Mouse (Mus musculus) embryonic fibroblast, embryonic 13.5 days (primary cell): ENCODE data around the gene Gm10153.
"Not testable (repeated sequence)": the region's sequence is repeated elsewhere in the genome, so short reads cannot be mapped to it uniquely, and the experiment has no call there.

Experiments used
- CTCF ChIP-seq: IDR thresholded peaks from 2 replicates; pipeline ENCODE4 v1.5.1; 2011; ENCODE audit warnings: mild to moderate bottlenecking, control low read depth, low read length, moderate library complexity, borderline replicate concordance; ENCODE audit not compliant: insufficient read depth
- POLR2A ChIP-seq: IDR thresholded peaks from 2 replicates; pipeline ENCODE4 v1.6.1; 2011; ENCODE audit warnings: low read depth, mild to moderate bottlenecking, control low read depth, low read length, moderate library complexity

- not testable (repeated sequence) for TF ChIP-seq POLR2A, CTCF
Observed at GRCm38 (mm10) chr7:142229871-142230270, 39.7 kb upstream of the Gm10153 start, which contains the start of gene Krtap5-5.
